Mouse (Mus musculus): ENCODE data around the gene Slc17a2.

GRCm38 (mm10) chr13:23864711-23865110, 57.9 kb downstream of the Slc17a2 start:
- TF ChIP-seq CTCF (IDR thresholded peaks at IDR 0.05; ENCODE audit: borderline replicate concordance, insufficient read depth, low read length) = no peak
- no peak for TF ChIP-seq POLR2A (IDR thresholded peaks at IDR 0.05; ENCODE audit: low read depth, low read length)
